Mouse (Mus musculus) neutrophil, adult 5-6 weeks (primary cell): ENCODE results near the gene Ccnd1. TPM values are rescaled to one million over a fixed set of nuclear protein-coding genes. Genes with fewer than 3 reads are reported as not detected.

Experiments used
- ATAC-seq: fragments of 151-379, 151-347 bp; 2 replicates; pipeline ENCODE4 v1.8.0; 2017; ENCODE audit warnings: mild to moderate bottlenecking, moderate TSS enrichment; ENCODE audit not compliant: insufficient number of reproducible peaks, poor library complexity, low FRiP score, severe bottlenecking; ENCODE audit errors: extremely low read depth
- total RNA-seq: library from RNA; stranded (forward); fragments of 200-1000 nt; gene quantifications from 2 replicates; pipeline ENCODE4 v1.2.3, GENCODE M21; 2017

The Ccnd1 gene
- total RNA-seq, 1 experiment from 2014 or later = 0.70 TPM

- ATAC-seq = no peak
Measured at GRCm38 (mm10) chr7:144887672-144888071, 52.1 kb downstream of the Ccnd1 start.

- no peak for ATAC-seq
Measured at GRCm38 (mm10) chr7:144883106-144883505, 56.6 kb downstream of the Ccnd1 start.

Other genes with a start within 250 kb of the Ccnd1 start
- not detected in 2 replicates for gene Ano1, start 188.0 kb downstream of the Ccnd1 start, total RNA-seq
- 0.35 TPM in 1 of 2 replicates, not detected in the other for gene Fgf3, start 101.8 kb downstream of the Ccnd1 start, total RNA-seq
- gene Fgf4, start 92.6 kb downstream of the Ccnd1 start, total RNA-seq = 0.23 TPM in 1 of 2 replicates, not detected in the other
- gene Fgf15, start 43.4 kb downstream of the Ccnd1 start, total RNA-seq = not detected in 2 replicates
- gene LTO1, start 24.8 kb downstream of the Ccnd1 start, total RNA-seq = 45.0 and 49.2 TPM in 2 replicates